Mouse (Mus musculus): ENCODE results near the gene Etv6.

DNA sequence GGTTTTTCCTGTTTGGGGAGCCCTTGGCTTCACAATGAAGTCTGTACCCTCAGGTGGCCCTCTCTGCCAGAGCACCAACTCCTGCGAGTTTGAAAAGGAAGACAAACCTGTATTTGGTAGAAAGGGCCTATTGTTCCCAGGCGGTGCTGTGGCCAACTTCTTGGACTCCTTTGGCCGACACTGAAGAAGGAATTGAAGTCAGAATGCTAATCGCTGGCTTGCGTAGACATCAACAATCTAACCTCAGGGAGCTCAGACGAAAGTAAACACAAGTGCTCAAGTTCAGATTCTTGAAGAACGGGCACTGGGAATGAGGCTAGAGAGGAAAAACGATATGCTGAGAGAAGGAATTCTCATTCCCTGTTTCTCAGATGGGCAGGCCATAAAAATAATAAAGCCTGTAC is 55.9 kb downstream of the Etv6 start:
- TF ChIP-seq TAL1 (conservative IDR thresholded peaks at IDR 0.05; ENCODE audit: low read depth, low read length): no peak
- no peak for TF ChIP-seq CTCF (IDR thresholded peaks at IDR 0.05; ENCODE audit: low read depth, low read length)
- TF ChIP-seq POLR2AphosphoS5 (IDR thresholded peaks at IDR 0.05; ENCODE audit: insufficient replicate concordance, low read depth, low read length): no peak
- TF ChIP-seq GATA1 (IDR thresholded peaks at IDR 0.05; ENCODE audit: borderline replicate concordance, low read length): no peak
- no peak for TF ChIP-seq GATA2 (IDR thresholded peaks at IDR 0.05; ENCODE audit: borderline replicate concordance, low read depth, low read length)

Data from G1E (cell line).